Mouse (Mus musculus) E14TG2a.4 (cell line): ENCODE results near the gene Krt18.

ENCODE experiments used
- CTCF ChIP-seq: conservative IDR thresholded peaks from 2 replicates; pipeline ENCODE4 v1.5.1; 2014; ENCODE audit warnings: low read length
- NANOG ChIP-seq: IDR thresholded peaks from 2 replicates; pipeline ENCODE4 v1.6.1; 2014; ENCODE audit warnings: borderline replicate concordance, low read length, mixed read lengths
- POU5F1 ChIP-seq: IDR thresholded peaks from 2 replicates; pipeline ENCODE4 v1.6.1; 2014; ENCODE audit warnings: low read length, borderline replicate concordance

DNA sequence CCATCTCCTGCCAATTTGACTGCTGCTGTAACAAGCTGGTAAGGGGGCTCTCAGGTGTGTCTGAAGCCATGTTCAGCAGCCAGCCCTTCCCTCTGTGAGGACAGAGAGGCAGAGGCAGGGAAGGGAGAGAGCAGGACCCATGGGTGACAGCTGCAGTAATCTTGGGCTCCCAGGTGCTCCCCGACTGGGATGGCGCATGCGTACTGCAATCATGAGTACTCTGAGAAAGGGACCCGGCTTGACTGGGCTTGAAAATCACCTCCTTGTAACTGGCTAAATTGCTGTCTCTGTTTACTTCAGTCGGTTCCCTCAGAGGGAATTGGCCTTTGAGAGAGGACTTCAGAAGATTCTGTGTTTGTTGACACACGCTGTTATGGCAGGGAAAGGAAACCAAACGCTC, 14.0 kb downstream of the Krt18 start:
- TF ChIP-seq CTCF (no peak), NANOG (no peak), POU5F1 (no peak)
